Mouse (Mus musculus) neural tube, embryonic 15.5 days (tissue): ENCODE results near the gene Fbxo34. TPM values are rescaled to one million over a fixed set of nuclear protein-coding genes. Genes with fewer than 3 reads are reported as not detected.
A peak's percentile ranks its signal among the peaks of the same experiment; 100 is the strongest.
"Not testable (repeated sequence)": the region's sequence is repeated elsewhere in the genome, so short reads cannot be mapped to it uniquely, and the experiment has no call there.

ENCODE experiments used
- ATAC-seq: fragments of 200-750 bp; cut with Nextera tagmentation; 2 replicates; pipeline ENCODE4 v1.8.0; 2017; ENCODE audit warnings: mild to moderate bottlenecking, moderate TSS enrichment, moderate library complexity; ENCODE audit not compliant: low FRiP score
- H3K27ac ChIP-seq: fragments of 300-500 bp; sonication (generic); replicated peaks from 2 replicates; pipeline ENCODE4 v1.5.1; 2015; ENCODE audit warnings: mild to moderate bottlenecking, inconsistent platforms
- H3K27me3 ChIP-seq: fragments of 300-500 bp; sonication (generic); replicated peaks from 2 replicates; pipeline ENCODE4 v1.6.1; 2015; ENCODE audit warnings: inconsistent platforms
- H3K36me3 ChIP-seq: fragments of 300-500 bp; sonication (generic); 2 replicates; pipeline ENCODE4 v1.6.1; 2015; ENCODE audit warnings: inconsistent platforms
- H3K4me1 ChIP-seq: fragments of 300-500 bp; sonication (generic); 2 replicates; pipeline ENCODE4 v1.6.1; 2015; ENCODE audit warnings: inconsistent platforms
- H3K4me2 ChIP-seq: fragments of 300-500 bp; sonication (generic); 2 replicates; pipeline ENCODE4 v1.6.1; 2015; ENCODE audit warnings: inconsistent platforms, mild to moderate bottlenecking, moderate library complexity
- H3K4me3 ChIP-seq: fragments of 300-500 bp; sonication (generic); replicated peaks from 2 replicates; pipeline ENCODE4 v1.5.1; 2015; ENCODE audit warnings: mild to moderate bottlenecking, inconsistent platforms
- H3K9ac ChIP-seq: fragments of 300-500 bp; sonication (generic); replicated peaks from 2 replicates; pipeline ENCODE4 v1.6.1; 2015; ENCODE audit warnings: mild to moderate bottlenecking, inconsistent platforms
- H3K9me3 ChIP-seq: fragments of 300-500 bp; sonication (generic); replicated peaks from 2 replicates; pipeline ENCODE4 v1.6.1; 2016; ENCODE audit warnings: inconsistent platforms
- WGBS: fragments of 180-500 bp; shearing (Covaris S2); methylation state at CpG from one replicate; pipeline ENCODE4 v1.1.7; 2015; ENCODE audit warnings: mixed read lengths; 5-methylcytosine and 5-hydroxymethylcytosine counted together
- polyA plus RNA-seq: library from polyadenylated mRNA; unstranded; fragments of >200 nt; fragmentation: Nextera tagmentation; extraction: Ambion mirVana; gene quantifications from 2 replicates; pipeline ENCODE4 v1.2.1, GENCODE M21; 2015

Gene Fbxo34
- polyA plus RNA-seq, 1 experiment from 2014 or later: 30.9 TPM

GRCm38 (mm10) chr14:47522301-47522700 is 72.1 kb downstream of the Fbxo34 start:
- peaks cover 3% of the 10 kb centered on the region; the same call in 1 of the 2 replicates for H3K36me3 ChIP-seq
- WGBS: 94% methylated on average over 7 of the region's 7 CpGs
- ATAC-seq: no peak
- no peak overlapping the region for H3K4me3 ChIP-seq
- H3K9me3 ChIP-seq: no peaks in the 10 kb centered on the region
- no peak overlapping the region for H3K4me2 ChIP-seq
- no peak overlapping the region for H3K27ac ChIP-seq
- H3K9ac ChIP-seq: no peak overlapping the region
- H3K4me1 ChIP-seq: no peaks in the 10 kb centered on the region
- H3K27me3 ChIP-seq: no peaks in the 10 kb centered on the region

GRCm38 (mm10) chr14:47525374-47525773 is 75.2 kb downstream of the Fbxo34 start:
- no peak overlapping the region for H3K27ac ChIP-seq
- H3K4me2 ChIP-seq: no peak overlapping the region
- no peak overlapping the region for H3K9ac ChIP-seq
- peaks cover 3% of the 10 kb centered on the region; the same call in 1 of the 2 replicates for H3K36me3 ChIP-seq
- no peak for ATAC-seq
- 86% methylated on average over 8 of the region's 8 CpGs for WGBS
- no peak overlapping the region for H3K4me3 ChIP-seq
- H3K9me3 ChIP-seq: no peaks in the 10 kb centered on the region
- H3K4me1 ChIP-seq: no peaks in the 10 kb centered on the region
- no peaks in the 10 kb centered on the region for H3K27me3 ChIP-seq

- no peak for ATAC-seq
- no peaks in the 10 kb centered on the region for H3K9me3 ChIP-seq
Measured at GRCm38 (mm10) chr14:47525861-47526260, 75.6 kb downstream of the Fbxo34 start.

GRCm38 (mm10) chr14:47527833-47528232 is 77.6 kb downstream of the Fbxo34 start:
- Histone ChIP-seq H3K27me3 (no peaks in the 10 kb centered on the region), H3K4me3 (no peak overlapping the region), H3K9me3 (no peaks in the 10 kb centered on the region), H3K4me1 (no peaks in the 10 kb centered on the region), H3K9ac (no peak overlapping the region), H3K27ac (no peak overlapping the region), H3K4me2 (no peak overlapping the region), H3K36me3 (peaks cover 17% of the 10 kb centered on the region; the same call in 1 of the 2 replicates)
- no peak for ATAC-seq
- WGBS: 90% methylated on average over 2 of the region's 2 CpGs

More at GRCm38 (mm10) chr14:47525861-47526260, 75.6 kb downstream of the Fbxo34 start:
- Histone ChIP-seq H3K36me3 (peaks cover 5% of the 10 kb centered on the region; the same call in 1 of the 2 replicates), H3K4me1 (no peaks in the 10 kb centered on the region), H3K27ac (no peak overlapping the region), H3K9ac (no peak overlapping the region), H3K4me3 (no peak overlapping the region), H3K27me3 (no peaks in the 10 kb centered on the region), H3K4me2 (no peak overlapping the region)
- WGBS: 88% methylated on average over 5 of the region's 5 CpGs

GRCm38 (mm10) chr14:47528293-47528692 is 78.1 kb downstream of the Fbxo34 start:
- H3K9ac ChIP-seq: no peak overlapping the region
- no peak for ATAC-seq
- peaks cover 17% of the 10 kb centered on the region; the same call in 1 of the 2 replicates for H3K36me3 ChIP-seq

GRCm38 (mm10) chr14:47529019-47529418 is 78.8 kb downstream of the Fbxo34 start:
- peaks cover 17% of the 10 kb centered on the region; the same call in 1 of the 2 replicates for H3K36me3 ChIP-seq
- no peak for ATAC-seq
- no peak overlapping the region for H3K4me3 ChIP-seq
- 0 out of 2 replicates have a peak, but pooled peaks cover 3% of the 10 kb centered on the region for H3K4me1 ChIP-seq
- H3K4me2 ChIP-seq: no peak overlapping the region
- no peak overlapping the region for H3K27ac ChIP-seq
- no peaks in the 10 kb centered on the region for H3K27me3 ChIP-seq
- 45% methylated on average over 8 of the region's 8 CpGs for WGBS
- H3K9me3 ChIP-seq: no peaks in the 10 kb centered on the region
- H3K9ac ChIP-seq: no peak overlapping the region

More at GRCm38 (mm10) chr14:47528293-47528692, 78.1 kb downstream of the Fbxo34 start:
- WGBS: 86% methylated on average over 3 of the region's 3 CpGs
- Histone ChIP-seq H3K9me3 (no peaks in the 10 kb centered on the region), H3K4me3 (no peak overlapping the region), H3K4me1 (no peaks in the 10 kb centered on the region), H3K27ac (no peak overlapping the region), H3K27me3 (no peaks in the 10 kb centered on the region), H3K4me2 (no peak overlapping the region)

- WGBS: 97% methylated on average over 12 of the region's 12 CpGs
- H3K27ac ChIP-seq, H3K4me2 ChIP-seq, ATAC-seq, H3K9ac ChIP-seq, H3K4me1 ChIP-seq, H3K27me3 ChIP-seq, H3K4me3 ChIP-seq, H3K9me3 ChIP-seq: not testable (repeated sequence)
- H3K36me3 ChIP-seq: peaks cover 17% of the 10 kb centered on the region; the same call in 1 of the 2 replicates
Measured at GRCm38 (mm10) chr14:47529592-47529991, 79.4 kb downstream of the Fbxo34 start.

GRCm38 (mm10) chr14:47532496-47532895 is 82.3 kb downstream of the Fbxo34 start:
- Histone ChIP-seq H3K36me3 (peaks cover 14% of the 10 kb centered on the region; the same call in 1 of the 2 replicates), H3K27me3 (no peaks in the 10 kb centered on the region), H3K27ac (no peak overlapping the region), H3K4me2 (no peak overlapping the region), H3K4me1 (0 out of 2 replicates have a peak, but pooled peaks cover 3% of the 10 kb centered on the region), H3K9me3 (no peaks in the 10 kb centered on the region), H3K9ac (no peak overlapping the region), H3K4me3 (no peak overlapping the region)
- ATAC-seq: no peak
- 86% methylated on average over 1 of the region's 1 CpGs for WGBS

- no peak overlapping the region for H3K27ac ChIP-seq
- 44% methylated on average over 11 of the region's 11 CpGs for WGBS
Measured at GRCm38 (mm10) chr14:47533365-47534175, 83.3 kb downstream of the Fbxo34 start.

GRCm38 (mm10) chr14:47534176-47534525 is 83.9 kb downstream of the Fbxo34 start:
- 86% methylated on average over 5 of the region's 5 CpGs for WGBS
- Histone ChIP-seq H3K9ac (no peak overlapping the region), H3K27me3 (no peaks in the 10 kb centered on the region), H3K36me3 (peaks cover 16% of the 10 kb centered on the region), H3K4me2 (no peak overlapping the region), H3K4me1 (0 out of 2 replicates have a peak, but pooled peaks cover 3% of the 10 kb centered on the region), H3K4me3 (no peak overlapping the region), H3K9me3 (no peaks in the 10 kb centered on the region), H3K27ac (no peak overlapping the region)
- ATAC-seq: no peak

More at GRCm38 (mm10) chr14:47533365-47534175, 83.3 kb downstream of the Fbxo34 start:
- peaks cover 14% of the 10 kb centered on the region; the same call in 1 of the 2 replicates for H3K36me3 ChIP-seq
- H3K4me3 ChIP-seq: no peak overlapping the region
- no peaks in the 10 kb centered on the region for H3K9me3 ChIP-seq
- H3K4me2 ChIP-seq: peak overlapping the region; percentile 31; the same call in 1 of the 2 replicates
- no peaks in the 10 kb centered on the region for H3K27me3 ChIP-seq
- peak; percentile 52 for ATAC-seq
- no peak overlapping the region for H3K9ac ChIP-seq
- 0 out of 2 replicates have a peak, but pooled peaks cover 3% of the 10 kb centered on the region for H3K4me1 ChIP-seq

- Histone ChIP-seq H3K9ac (no peak overlapping the region), H3K27me3 (no peaks in the 10 kb centered on the region), H3K36me3 (peaks cover 26% of the 10 kb centered on the region), H3K4me2 (no peak overlapping the region), H3K4me3 (no peak overlapping the region), H3K27ac (no peak overlapping the region), H3K9me3 (no peaks in the 10 kb centered on the region), H3K4me1 (0 out of 2 replicates have a peak, but pooled peaks cover 3% of the 10 kb centered on the region)
- ATAC-seq: no peak
- WGBS: 85% methylated on average over 1 of the region's 1 CpGs
Measured at GRCm38 (mm10) chr14:47535096-47535495, 84.9 kb downstream of the Fbxo34 start.
